Mouse (Mus musculus) MEL (cell line): Measurements from ENCODE around the gene Ston2. TPM values are rescaled to one million over a fixed set of nuclear protein-coding genes. Genes with fewer than 3 reads are reported as not detected.

Experiments
- DNase-seq: peaks from one replicate; pipeline ENCODE4 v3.0.0; 2011; ENCODE audit warnings: low read depth, low spot score
- H3K27ac ChIP-seq: 2 replicates; pipeline ENCODE4 v1.5.1; 2012; ENCODE audit warnings: low read depth, mild to moderate bottlenecking, control low read depth, low read length, moderate library complexity; ENCODE audit not compliant: control insufficient read depth
- H3K27me3 ChIP-seq, 2 experiments: fragments of 150-350 bp in 1 of 2; sonication (generic) in 1 of 2; 2 replicates each; pipeline ENCODE4 v1.6.1; 2012; ENCODE audit warnings: low read length in 2 of 2, mild to moderate bottlenecking in 2 of 2, improper control_type of control experiment in 1 of 2, moderate library complexity in 1 of 2; ENCODE audit not compliant: insufficient read depth in 2 of 2, control insufficient read depth in 1 of 2
- H3K36me3 ChIP-seq, 2 experiments: 2 replicates each; pipeline ENCODE4 v1.6.1; 2012 to 2014; ENCODE audit warnings: low read length in 2 of 2, improper control_type of control experiment in 1 of 2, inconsistent platforms in 1 of 2, mild to moderate bottlenecking in 1 of 2; ENCODE audit not compliant: insufficient read depth in 2 of 2, control insufficient read depth in 1 of 2
- H3K4me1 ChIP-seq, 2 experiments: fragments of 150-350 bp in 1 of 2; sonication (generic) in 1 of 2; 2 replicates each; pipeline ENCODE4 v1.6.1; 2012; ENCODE audit warnings: low read length in 2 of 2, improper control_type of control experiment in 1 of 2, mild to moderate bottlenecking in 1 of 2; ENCODE audit not compliant: insufficient read depth in 2 of 2, control insufficient read depth in 1 of 2
- H3K4me3 ChIP-seq, 2 experiments: fragments of 150-350 bp in 1 of 2; sonication (generic) in 1 of 2; 2 replicates each; pipeline ENCODE4 v1.5.1; 2012; ENCODE audit warnings: low read depth in 2 of 2, low read length in 2 of 2, mild to moderate bottlenecking in 2 of 2, moderate library complexity in 2 of 2, control low read depth in 1 of 2, improper control_type of control experiment in 1 of 2; ENCODE audit not compliant: control insufficient read depth in 1 of 2, insufficient read depth in 1 of 2
- H3K79me2 ChIP-seq: 2 replicates; pipeline ENCODE4 v1.6.1; 2012; ENCODE audit warnings: mild to moderate bottlenecking, low read length, moderate library complexity; ENCODE audit not compliant: control insufficient read depth, poor library complexity, insufficient read depth
- H3K9ac ChIP-seq: 2 replicates; pipeline ENCODE4 v1.6.1; 2012; ENCODE audit warnings: low read depth, mild to moderate bottlenecking, control low read depth, low read length, moderate library complexity; ENCODE audit not compliant: control insufficient read depth, poor library complexity, severe bottlenecking
- H3K9me3 ChIP-seq: fragments of 150-350 bp; sonication (generic); replicated peaks from 2 replicates; pipeline ENCODE4 v1.6.1; 2012; ENCODE audit warnings: mild to moderate bottlenecking, low read length, improper control_type of control experiment, moderate library complexity; ENCODE audit not compliant: insufficient read depth
- BHLHE40 ChIP-seq: IDR thresholded peaks from 2 replicates; pipeline ENCODE4 v1.6.1; 2012; ENCODE audit warnings: low read depth, mild to moderate bottlenecking, inconsistent platforms, low read length, improper control_type of control experiment, borderline replicate concordance
- EP300 ChIP-seq, 2 experiments: IDR thresholded peaks; 2 replicates each; pipeline ENCODE4 v1.6.1; 2011; ENCODE audit warnings: improper control_type of control experiment in 2 of 2, low read length in 2 of 2, low read depth in 1 of 2, mild to moderate bottlenecking in 1 of 2
- GABPA ChIP-seq: IDR thresholded peaks from 2 replicates; pipeline ENCODE4 v1.6.1; 2012; ENCODE audit warnings: low read depth, mild to moderate bottlenecking, inconsistent platforms, low read length, improper control_type of control experiment, moderate library complexity
- GATA1 ChIP-seq: IDR thresholded peaks from 2 replicates; pipeline ENCODE4 v1.6.1; 2011; ENCODE audit warnings: low read depth, low read length, improper control_type of control experiment
- JUND ChIP-seq: IDR thresholded peaks from 2 replicates; pipeline ENCODE4 v1.6.1; 2011; ENCODE audit warnings: low read depth, mild to moderate bottlenecking, improper control_type of control experiment, low read length
- MAX ChIP-seq: IDR thresholded peaks from 2 replicates; pipeline ENCODE4 v1.6.1; 2011; ENCODE audit warnings: low read length, improper control_type of control experiment
- MXI1 ChIP-seq: IDR thresholded peaks from 2 replicates; pipeline ENCODE4 v1.6.1; 2011; ENCODE audit warnings: mild to moderate bottlenecking, low read depth, low read length, improper control_type of control experiment
- MYB ChIP-seq: IDR thresholded peaks from 2 replicates; pipeline ENCODE4 v1.6.1; 2011; ENCODE audit warnings: mild to moderate bottlenecking, low read depth, low read length, improper control_type of control experiment
- NELFE ChIP-seq: IDR thresholded peaks from 2 replicates; pipeline ENCODE4 v1.6.1; 2011; ENCODE audit warnings: low read depth, low read length, improper control_type of control experiment
- POLR2AphosphoS5 ChIP-seq: IDR thresholded peaks from 2 replicates; pipeline ENCODE4 v1.6.1; 2012; ENCODE audit warnings: low read depth, borderline replicate concordance, mild to moderate bottlenecking, inconsistent platforms, low read length, moderate library complexity, mixed read lengths
- RCOR1 ChIP-seq: IDR thresholded peaks from 2 replicates; pipeline ENCODE4 v1.6.1; 2012; ENCODE audit warnings: low read depth, mild to moderate bottlenecking, inconsistent platforms, low read length, improper control_type of control experiment
- SIN3A ChIP-seq: IDR thresholded peaks from 2 replicates; pipeline ENCODE4 v1.6.1; 2012; ENCODE audit warnings: low read length, improper control_type of control experiment, inconsistent platforms
- TAL1 ChIP-seq: IDR thresholded peaks from 2 replicates; pipeline ENCODE4 v1.6.1; 2012; ENCODE audit warnings: mild to moderate bottlenecking, inconsistent platforms, low read length, moderate library complexity, mixed read lengths
- TCF12 ChIP-seq: IDR thresholded peaks from 2 replicates; pipeline ENCODE4 v1.6.1; 2014; ENCODE audit warnings: low read depth, mild to moderate bottlenecking, inconsistent platforms, low read length, improper control_type of control experiment, moderate library complexity
- UBTF ChIP-seq: IDR thresholded peaks from 2 replicates; pipeline ENCODE4 v1.6.1; 2012; ENCODE audit warnings: low read depth, mild to moderate bottlenecking, inconsistent platforms, low read length, improper control_type of control experiment, moderate library complexity, borderline replicate concordance; ENCODE audit not compliant: insufficient read depth
- USF2 ChIP-seq, 2 experiments: IDR thresholded peaks; 2 replicates each; pipeline ENCODE4 v1.6.1; 2011 to 2012; ENCODE audit warnings: improper control_type of control experiment in 2 of 2, low read length in 2 of 2, borderline replicate concordance in 1 of 2, inconsistent platforms in 1 of 2, low read depth in 1 of 2, mild to moderate bottlenecking in 1 of 2; ENCODE audit not compliant: insufficient read depth in 1 of 2
- ZC3H11A ChIP-seq: IDR thresholded peaks from 2 replicates; pipeline ENCODE4 v1.6.1; 2012; ENCODE audit warnings: low read depth, mild to moderate bottlenecking, inconsistent platforms, low read length, improper control_type of control experiment
- ZKSCAN1 ChIP-seq: IDR thresholded peaks from 2 replicates; pipeline ENCODE4 v1.6.1; 2012; ENCODE audit warnings: low read depth, mild to moderate bottlenecking, inconsistent platforms, low read length, improper control_type of control experiment, moderate library complexity
- ZMIZ1 ChIP-seq: IDR thresholded peaks from 2 replicates; pipeline ENCODE4 v1.6.1; 2012; ENCODE audit warnings: low read depth, mild to moderate bottlenecking, inconsistent platforms, low read length, improper control_type of control experiment, moderate library complexity
- polyA plus RNA-seq, 2 experiments: library from polyadenylated mRNA; stranded (reverse) in 1 of 2; unstranded in 1 of 2; fragments of >175 nt in 1 of 2; fragments of >200 nt in 1 of 2; gene quantifications; 2 replicates each; pipeline versions ENCODE4 v1.2.1 to v1.2.4; 2012; ENCODE audit warnings: low replicate concordance in 2 of 2, low read depth in 1 of 2; ENCODE audit not compliant: insufficient read length in 2 of 2, insufficient read depth in 1 of 2, missing spikeins in 1 of 2
- total RNA-seq: library from RNA; depleted of rRNA; stranded (reverse); fragments of 300-350 nt; gene quantifications from 2 replicates; pipeline ENCODE4 v1.2.3, GENCODE M21; 2012

Gene Ston2
- total and polyA plus RNA-seq, 3 experiments, result not detected

DNA sequence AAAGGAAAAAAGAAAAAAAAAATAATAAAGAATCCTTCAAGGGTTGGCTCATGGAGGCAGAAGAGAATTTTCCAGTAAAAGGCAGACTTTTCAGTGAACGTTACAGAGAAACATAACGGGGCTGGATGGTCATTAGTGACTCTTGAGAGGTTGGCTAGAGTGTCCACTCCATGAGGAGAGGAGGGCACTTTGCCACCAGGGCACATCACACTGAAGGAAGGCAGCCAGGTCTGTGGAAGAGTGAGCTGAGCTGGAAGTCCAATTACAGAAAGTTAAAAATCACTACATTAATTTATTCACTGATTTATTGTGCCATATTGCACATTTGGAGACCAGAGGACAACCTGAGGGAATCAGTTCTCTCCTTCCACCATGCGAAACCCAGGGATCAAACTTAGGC, 28.4 kb downstream of the Ston2 start:
- Histone ChIP-seq H3K4me1 (no peaks in the 10 kb centered on the region), H3K27me3 (no peaks in the 10 kb centered on the region; a peak in 1 of 4 replicates), H3K9me3 (no peaks in the 10 kb centered on the region), H3K9ac (no peak overlapping the region), H3K27ac (no peak overlapping the region), H3K36me3 (no peaks in the 10 kb centered on the region), H3K79me2 (no peaks in the 10 kb centered on the region), H3K4me3 (no peak overlapping the region)
- TF ChIP-seq MXI1, result no peak
- no peak for TF ChIP-seq ZMIZ1
- no peak for TF ChIP-seq TCF12
- no peak for TF ChIP-seq POLR2AphosphoS5
- TF ChIP-seq USF2 (IDR thresholded peaks at IDR 0.05; ENCODE audit: borderline replicate concordance in 1 of 2, insufficient read depth in 1 of 2, low read depth in 1 of 2, low read length in 2 of 2), result no peak
- no peak for TF ChIP-seq RCOR1
- TF ChIP-seq NELFE, result no peak
- no peak for TF ChIP-seq GABPA
- no peak for TF ChIP-seq UBTF
- no peak for TF ChIP-seq BHLHE40
- TF ChIP-seq JUND, result no peak
- TF ChIP-seq MYB, result no peak
- TF ChIP-seq ZKSCAN1, result no peak
- TF ChIP-seq SIN3A, result no peak
- no peak for TF ChIP-seq EP300 (IDR thresholded peaks at IDR 0.05; ENCODE audit: low read depth in 1 of 2, low read length in 2 of 2)
- TF ChIP-seq GATA1, result no peak
- TF ChIP-seq MAX, result no peak
- TF ChIP-seq ZC3H11A, result no peak
- no peak for DNase-seq

DNA sequence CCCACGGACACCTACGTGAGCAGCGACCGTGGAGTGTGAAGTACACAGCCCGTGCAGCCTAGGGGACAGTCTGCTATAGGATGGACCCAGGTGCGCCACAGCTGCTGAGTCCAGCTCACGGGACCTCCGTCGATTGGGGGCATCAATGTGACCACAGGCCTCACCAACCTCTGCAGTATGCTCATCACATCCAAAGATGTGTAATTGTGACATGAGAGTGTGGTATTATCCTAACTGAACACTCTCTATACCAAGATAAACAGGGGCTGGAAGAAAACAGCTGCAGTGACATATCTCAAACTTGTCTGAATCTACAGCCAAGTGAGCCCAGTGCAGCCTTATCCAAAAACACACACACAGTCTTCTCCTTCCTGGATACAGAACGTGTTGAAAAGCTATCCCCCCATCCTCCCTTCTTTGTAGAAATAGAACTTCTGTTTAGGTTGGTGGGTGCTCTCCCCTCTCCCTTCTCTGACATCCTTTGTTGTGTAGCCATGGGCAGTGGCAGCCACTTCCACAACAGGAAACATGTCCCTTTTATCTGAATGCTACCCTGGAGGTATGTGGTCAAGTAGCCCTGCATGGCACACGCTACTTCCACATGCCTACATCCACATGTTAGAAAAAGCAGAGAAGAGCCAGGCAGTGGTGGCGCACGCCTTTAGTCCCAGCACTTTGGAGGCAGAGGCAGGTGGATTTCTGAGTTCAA, 30.2 kb downstream of the Ston2 start:
- no peak overlapping the region for H3K4me3 ChIP-seq
- no peaks in the 10 kb centered on the region for H3K79me2 ChIP-seq
- no peak for TF ChIP-seq TAL1
- TF ChIP-seq RCOR1, result no peak
- TF ChIP-seq, all 39 proteins: peak for 0
- Histone ChIP-seq H3K27me3 (no peaks in the 10 kb centered on the region; a peak in 1 of 4 replicates), H3K4me1 (no peaks in the 10 kb centered on the region), H3K9me3 (no peaks in the 10 kb centered on the region), H3K9ac (no peak overlapping the region), H3K36me3 (no peaks in the 10 kb centered on the region), H3K27ac (no peak overlapping the region)
- no peak for DNase-seq
